Mouse (Mus musculus): ENCODE data around the gene Slain1.

GRCm38 (mm10) chr14:103699308-103699707 lies 49.3 kb downstream of the Slain1 start:
- no peak for TF ChIP-seq POLR2A (IDR thresholded peaks at IDR 0.05; ENCODE audit: control insufficient read depth, extremely low read depth, insufficient read depth, low read length, poor library complexity)
- no peak for TF ChIP-seq CTCF (IDR thresholded peaks at IDR 0.05; ENCODE audit: borderline replicate concordance, control insufficient read depth, extremely low read depth, insufficient read depth, low read length, poor library complexity)

All from thymus, adult 2 months (tissue).